Mouse (Mus musculus) embryonic facial prominence, embryonic 14.5 days (tissue): ENCODE measurements around the gene Lyl1. TPM values are rescaled to one million over a fixed set of nuclear protein-coding genes. Genes with fewer than 3 reads are reported as not detected.
"Not testable (repeated sequence)": the region's sequence is repeated elsewhere in the genome, so short reads cannot be mapped to it uniquely, and the experiment has no call there.

Source experiments
- ATAC-seq: fragments of 200-750 bp; cut with Nextera tagmentation; 2 replicates; pipeline ENCODE4 v1.8.0; 2017; ENCODE audit warnings: low read depth, moderate number of reproducible peaks, moderate TSS enrichment
- DNase-seq: peaks from one replicate; pipeline ENCODE4 v3.0.0-alpha.2; 2015; ENCODE audit warnings: low spot score
- H3K27ac ChIP-seq: fragments of 300-500 bp; sonication (generic); replicated peaks from 2 replicates; pipeline ENCODE4 v1.5.1; 2014; ENCODE audit warnings: low read depth, mild to moderate bottlenecking, low read length, moderate library complexity
- H3K27me3 ChIP-seq: fragments of 300-500 bp; sonication (generic); replicated peaks from 2 replicates; pipeline ENCODE4 v1.6.1; 2014; ENCODE audit warnings: low read length; ENCODE audit not compliant: control insufficient read depth, insufficient read depth
- H3K36me3 ChIP-seq: fragments of 300-500 bp; sonication (generic); 2 replicates; pipeline ENCODE4 v1.6.1; 2014; ENCODE audit warnings: low read length, mixed read lengths; ENCODE audit not compliant: control insufficient read depth, insufficient read depth
- H3K4me1 ChIP-seq: fragments of 300-500 bp; sonication (generic); 2 replicates; pipeline ENCODE4 v1.6.1; 2014; ENCODE audit warnings: antibody characterized with exemption, low read length; ENCODE audit not compliant: control insufficient read depth, insufficient read depth
- H3K4me2 ChIP-seq: fragments of 300-500 bp; sonication (generic); 2 replicates; pipeline ENCODE4 v1.6.1; 2014; ENCODE audit warnings: low read depth, mild to moderate bottlenecking, low read length, moderate library complexity, mixed read lengths
- H3K4me3 ChIP-seq: fragments of 300-500 bp; sonication (generic); 2 replicates; pipeline ENCODE4 v1.5.1; 2014; ENCODE audit warnings: low read depth, mild to moderate bottlenecking, low read length
- H3K9ac ChIP-seq: fragments of 300-500 bp; sonication (generic); 2 replicates; pipeline ENCODE4 v1.6.1; 2014; ENCODE audit warnings: low read depth, mild to moderate bottlenecking, low read length, moderate library complexity, mixed read lengths
- H3K9me3 ChIP-seq: fragments of 300-500 bp; sonication (generic); 2 replicates; pipeline ENCODE4 v1.6.1; 2016; ENCODE audit warnings: low read length; ENCODE audit not compliant: control insufficient read depth
- WGBS: fragments of 180-500 bp; shearing (Covaris S2); extraction: QIAGEN DNeasy Blood & Tissue Kit; methylation state at CpG from one replicate; pipeline ENCODE4 v1.1.7; 2014; 5-methylcytosine and 5-hydroxymethylcytosine counted together
- polyA plus RNA-seq: library from polyadenylated mRNA; unstranded; fragments of >200 nt; fragmentation: Nextera tagmentation; extraction: Ambion mirVana; gene quantifications from 2 replicates; pipeline ENCODE4 v1.2.1, GENCODE M21; 2014

Gene Lyl1
- polyA plus RNA-seq, 1 experiment from 2014 or later: 5.8 TPM

DNA sequence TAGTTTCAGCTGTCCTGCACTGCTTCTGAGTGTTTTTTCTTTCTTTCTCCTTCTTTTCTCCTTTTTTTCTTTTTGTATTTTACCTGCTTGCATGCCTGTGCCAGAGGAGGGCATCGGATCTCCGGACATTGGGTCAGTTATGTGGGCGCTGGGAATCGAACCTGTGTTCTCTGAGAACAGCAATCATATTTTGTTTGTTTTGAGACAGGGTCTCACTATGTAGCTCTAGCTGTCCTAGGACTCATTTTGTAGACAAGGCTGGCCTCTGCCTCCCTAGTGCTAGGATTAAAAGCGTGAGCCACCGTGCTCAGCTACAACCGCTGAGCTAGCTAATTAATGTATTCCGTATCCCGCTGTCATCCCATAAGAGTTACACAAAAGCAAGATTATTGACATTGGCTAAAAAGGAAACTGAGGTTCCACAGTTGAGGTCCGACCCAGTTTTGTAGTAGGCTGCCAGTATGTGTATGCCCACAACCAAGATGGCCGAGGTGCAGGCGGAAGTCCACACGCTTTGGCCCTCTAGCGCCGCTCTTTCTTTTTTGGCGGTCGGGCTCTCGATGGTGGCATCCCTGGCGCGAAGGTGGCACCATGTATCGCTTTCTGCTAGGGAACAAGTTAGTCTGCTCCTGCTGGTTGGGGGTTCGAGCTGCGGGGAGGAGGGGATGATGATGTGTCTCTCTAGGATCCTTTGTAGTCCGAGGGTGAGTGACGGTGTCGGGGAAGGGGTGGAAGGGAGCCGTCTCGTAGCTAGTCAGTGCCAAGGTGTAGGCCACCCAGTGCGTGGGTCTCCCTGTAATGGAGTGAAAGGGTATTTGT is 36.5 kb upstream of the Lyl1 start:
- under 1% methylated on average over 29 of the region's 29 CpGs for WGBS
- peak; percentile 31; the same call in 1 of the 2 replicates for ATAC-seq

DNA sequence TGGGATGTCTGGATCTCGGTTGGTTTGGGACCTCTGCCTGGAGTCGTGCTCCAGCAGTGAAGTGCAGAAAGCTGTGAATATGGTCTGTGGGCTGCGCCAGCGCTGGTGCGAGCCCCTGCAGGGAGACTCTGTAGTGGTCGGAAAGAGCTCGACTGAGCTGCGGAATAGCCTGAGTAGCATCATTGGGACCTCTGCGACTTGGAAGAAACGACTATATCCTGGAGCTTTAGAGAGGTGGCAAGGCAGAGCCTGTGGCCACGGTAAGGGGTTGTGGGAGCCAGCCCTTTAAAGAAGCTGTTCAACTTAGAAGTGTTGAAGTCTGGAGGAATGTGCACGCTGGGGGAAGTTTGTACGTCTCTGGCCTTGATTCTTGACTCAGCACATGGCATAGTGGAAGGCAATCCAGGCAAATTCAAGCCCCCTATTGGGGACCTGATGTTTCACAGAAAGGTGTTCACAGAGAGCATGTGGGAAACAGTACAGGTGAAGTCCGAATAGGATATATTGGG is 35.8 kb upstream of the Lyl1 start:
- peak; percentile 51 for DNase-seq

More for the DNA sequence above, 36.5 kb upstream of the Lyl1 start:
- peaks cover 24% of the 10 kb centered on the region for H3K4me1 ChIP-seq
- peak; percentile 91 for DNase-seq
- peak overlapping the region; percentile 84 for H3K4me3 ChIP-seq
- peak overlapping the region; percentile 96 for H3K27ac ChIP-seq
- H3K9ac ChIP-seq: peak overlapping the region; percentile 77
- peaks cover 10% of the 10 kb centered on the region; the same call in 1 of the 2 replicates for H3K36me3 ChIP-seq
- H3K4me2 ChIP-seq: peak overlapping the region; percentile 88
- no peaks in the 10 kb centered on the region for H3K27me3 ChIP-seq
- H3K9me3 ChIP-seq: no peaks in the 10 kb centered on the region

DNA sequence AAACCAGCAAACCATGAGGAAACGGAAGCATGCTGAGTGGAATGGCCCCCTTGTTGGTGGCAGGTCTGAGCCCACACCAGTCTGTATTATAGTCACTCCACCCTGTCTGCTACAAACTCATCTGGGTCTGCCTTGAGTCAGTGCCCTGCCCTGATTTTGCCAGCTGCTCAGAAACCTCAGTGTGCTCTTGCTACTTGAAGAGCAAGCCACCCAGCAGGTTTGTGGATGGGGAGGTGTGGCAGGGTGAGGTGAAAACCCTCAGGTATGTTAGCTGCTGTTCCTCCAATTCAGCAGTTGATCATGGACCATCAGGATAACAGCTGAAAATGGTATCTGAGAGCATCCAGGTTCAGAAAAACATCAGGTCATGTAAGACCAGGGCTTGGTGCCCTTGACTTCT is 33.2 kb upstream of the Lyl1 start:
- ATAC-seq (no peak), DNase-seq (no peak)
- 76% methylated on average over 1 of the region's 1 CpGs for WGBS
- no peak overlapping the region for H3K4me2 ChIP-seq
- no peak overlapping the region for H3K27ac ChIP-seq
- H3K27me3 ChIP-seq: no peaks in the 10 kb centered on the region
- no peaks in the 10 kb centered on the region for H3K9me3 ChIP-seq
- H3K4me3 ChIP-seq: no peak overlapping the region
- H3K4me1 ChIP-seq: peaks cover 8% of the 10 kb centered on the region
- no peak overlapping the region for H3K9ac ChIP-seq
- peaks cover 31% of the 10 kb centered on the region for H3K36me3 ChIP-seq

More for the DNA sequence above, 35.8 kb upstream of the Lyl1 start:
- Histone ChIP-seq H3K4me3 (peak overlapping the region; percentile 84), H3K4me1 (peaks cover 17% of the 10 kb centered on the region), H3K36me3 (peaks cover 16% of the 10 kb centered on the region; the same call in 1 of the 2 replicates), H3K9me3 (no peaks in the 10 kb centered on the region), H3K9ac (peak overlapping the region; percentile 77), H3K27me3 (no peaks in the 10 kb centered on the region), H3K4me2 (peak overlapping the region; percentile 88), H3K27ac (peak overlapping the region; percentile 96)
- 0 out of 2 replicates have a peak, but pooled peaks have one; percentile 0 for ATAC-seq
- 2% methylated on average over 14 of the region's 14 CpGs for WGBS

DNA sequence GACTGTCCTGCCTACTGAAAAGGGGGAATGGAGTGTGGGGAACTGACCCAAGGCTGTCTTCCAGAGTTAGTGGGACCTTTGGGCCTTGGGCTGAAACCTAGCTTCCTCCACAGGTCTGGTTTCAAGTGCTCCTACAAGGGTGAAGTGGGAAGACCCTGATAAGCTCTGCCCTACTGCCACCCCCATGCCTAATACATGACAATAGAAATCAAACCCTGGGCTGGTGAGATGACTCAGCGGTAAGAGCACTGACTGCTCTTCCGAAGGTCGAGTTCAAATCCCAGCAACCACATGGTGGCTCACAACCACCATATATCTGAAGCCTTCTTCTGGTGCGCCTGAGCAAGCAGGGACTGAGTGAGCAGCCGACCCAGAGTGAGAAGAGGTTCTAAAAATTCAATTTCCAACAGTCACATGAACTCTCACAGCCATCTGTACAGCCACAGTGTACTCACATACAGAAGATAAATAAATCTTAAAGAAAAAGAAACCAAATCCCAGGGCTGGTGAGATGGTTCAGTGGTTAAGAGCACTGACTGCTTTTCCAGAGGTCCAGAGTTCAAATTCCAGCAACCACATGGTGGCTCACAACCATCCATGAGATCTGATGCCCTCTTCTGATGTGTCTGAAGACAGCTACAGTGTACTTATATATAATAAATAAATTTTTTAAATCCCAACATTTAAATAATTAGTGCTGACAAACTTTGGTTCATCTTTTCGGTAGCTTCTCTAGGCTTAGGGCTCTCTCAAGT is 32.3 kb upstream of the Lyl1 start:
- Histone ChIP-seq H3K36me3 (peaks cover 39% of the 10 kb centered on the region), H3K4me3 (no peak overlapping the region), H3K27ac (no peak overlapping the region), H3K9ac (no peak overlapping the region), H3K4me2 (no peak overlapping the region), H3K27me3 (no peaks in the 10 kb centered on the region), H3K9me3 (no peaks in the 10 kb centered on the region), H3K4me1 (peaks cover 3% of the 10 kb centered on the region; the same call in 1 of the 2 replicates)
- ATAC-seq (no peak), DNase-seq (no peak)
- 85% methylated on average over 6 of the region's 6 CpGs for WGBS

DNA sequence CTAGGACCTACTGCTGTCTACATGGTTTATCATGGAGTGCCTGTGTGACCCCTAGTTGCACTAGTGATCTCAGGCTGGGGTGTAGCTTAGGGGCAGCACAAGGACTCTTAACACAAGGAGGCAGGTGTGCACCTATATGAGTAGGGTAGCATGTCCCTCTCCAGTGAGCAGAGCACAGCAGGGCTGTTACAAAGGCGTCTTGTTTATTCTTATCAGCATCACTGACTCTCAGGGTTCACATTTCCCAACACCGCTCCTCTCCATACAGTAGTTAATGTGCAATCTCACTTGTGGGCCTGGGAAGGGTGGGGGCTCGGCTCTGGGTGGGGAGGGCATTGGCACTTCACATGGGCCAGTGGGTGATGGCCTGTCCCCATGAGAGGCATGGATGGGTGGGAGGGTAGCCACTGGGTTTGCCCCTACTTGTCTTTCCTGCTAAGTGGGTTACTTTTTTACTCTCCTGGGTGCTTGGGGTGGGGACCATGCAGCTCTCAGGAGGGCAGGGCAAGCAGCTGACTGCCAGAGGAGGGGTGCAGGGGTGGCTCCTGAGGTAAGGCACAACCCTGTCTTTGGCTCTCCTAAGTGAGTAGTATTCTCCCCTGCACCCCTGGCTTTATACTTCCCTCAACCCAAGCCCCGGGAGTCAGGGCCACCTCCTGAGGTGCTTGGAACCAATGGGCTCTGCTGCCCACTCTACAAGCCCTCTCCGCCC is 30.8 kb upstream of the Lyl1 start:
- not testable (repeated sequence) for DNase-seq, H3K27me3 ChIP-seq, H3K4me3 ChIP-seq, H3K9ac ChIP-seq, H3K4me1 ChIP-seq, H3K4me2 ChIP-seq, H3K9me3 ChIP-seq, H3K27ac ChIP-seq, ATAC-seq
- peaks cover 54% of the 10 kb centered on the region for H3K36me3 ChIP-seq
- WGBS: 92% methylated on average over 5 of the region's 5 CpGs

DNA sequence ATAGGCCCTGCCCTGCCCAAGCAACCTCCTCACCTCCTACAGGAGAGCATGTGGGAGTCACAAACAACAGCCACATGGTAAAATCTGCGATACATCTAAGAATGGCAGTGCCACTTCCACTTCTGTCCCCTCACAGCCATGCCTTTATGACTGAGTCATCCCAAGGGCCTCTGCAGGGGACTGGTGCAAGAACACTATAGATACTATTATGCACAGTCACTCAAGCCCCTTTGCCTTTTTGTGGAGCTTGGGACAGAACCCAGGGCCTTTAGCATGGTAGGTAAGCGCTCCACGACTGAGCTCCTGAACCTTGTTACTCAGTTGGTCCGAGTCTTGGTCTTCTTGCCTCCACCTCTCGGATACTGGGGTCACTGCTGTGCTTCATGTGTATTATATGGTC is 24.0 kb upstream of the Lyl1 start:
- no peaks in the 10 kb centered on the region for H3K9me3 ChIP-seq
- 89% methylated on average over 5 of the region's 5 CpGs for WGBS
- DNase-seq: no peak
- no peak overlapping the region for H3K9ac ChIP-seq
- peaks cover 49% of the 10 kb centered on the region for H3K36me3 ChIP-seq
- H3K27me3 ChIP-seq: no peaks in the 10 kb centered on the region
- H3K27ac ChIP-seq: no peak overlapping the region
- no peak for ATAC-seq
- H3K4me2 ChIP-seq: no peak overlapping the region
- H3K4me1 ChIP-seq: 0 out of 2 replicates have a peak, but pooled peaks cover 4% of the 10 kb centered on the region
- no peak overlapping the region for H3K4me3 ChIP-seq

DNA sequence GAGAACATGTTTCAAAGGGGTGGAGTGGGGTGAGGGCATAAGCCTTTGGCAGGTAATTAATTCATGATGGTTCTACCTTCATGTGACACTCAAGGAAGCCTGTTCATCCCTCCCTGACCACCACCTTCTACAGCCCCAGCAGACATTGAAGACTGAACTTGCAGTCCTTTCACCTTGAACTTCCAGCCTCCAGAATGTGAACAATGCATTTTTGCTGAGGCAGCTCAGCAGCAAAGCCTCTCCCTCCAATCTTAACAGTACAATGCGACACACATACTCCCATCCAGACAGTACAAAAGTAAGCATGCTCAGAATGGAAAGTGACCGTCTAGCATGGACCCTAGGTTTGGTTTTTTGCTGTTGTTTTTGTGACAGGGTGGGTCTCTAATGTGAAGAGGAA is 19.8 kb upstream of the Lyl1 start:
- no peaks in the 10 kb centered on the region for H3K9me3 ChIP-seq
- no peak overlapping the region for H3K4me2 ChIP-seq
- H3K27me3 ChIP-seq: no peaks in the 10 kb centered on the region
- 85% methylated on average over 2 of the region's 2 CpGs for WGBS
- peaks cover 27% of the 10 kb centered on the region; the same call in 1 of the 2 replicates for H3K36me3 ChIP-seq
- no peak overlapping the region for H3K4me3 ChIP-seq
- H3K9ac ChIP-seq: no peak overlapping the region
- no peak for ATAC-seq
- no peak overlapping the region for H3K27ac ChIP-seq
- no peak for DNase-seq
- peaks cover 13% of the 10 kb centered on the region for H3K4me1 ChIP-seq

DNA sequence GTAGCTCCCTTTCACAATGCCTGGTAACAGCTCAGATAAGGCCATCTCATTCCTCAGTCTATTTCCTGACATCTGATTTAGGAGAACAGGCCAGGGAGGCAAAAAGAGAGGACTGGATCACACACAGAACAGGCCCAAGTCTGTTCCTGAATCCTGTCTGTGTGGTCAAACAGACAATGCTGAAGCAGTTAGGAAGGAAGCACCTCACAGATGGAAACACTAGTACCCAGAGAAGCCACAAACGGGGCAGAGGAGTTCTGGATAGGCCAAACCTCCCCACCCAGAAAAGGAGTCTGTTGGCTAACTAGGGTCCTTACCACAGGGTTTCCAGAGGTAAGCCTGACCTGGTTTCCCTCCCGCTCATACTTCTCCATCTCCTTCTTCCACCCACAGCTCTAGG is 19.0 kb upstream of the Lyl1 start:
- no peak for DNase-seq
- peaks cover 26% of the 10 kb centered on the region; the same call in 1 of the 2 replicates for H3K36me3 ChIP-seq
- no peak overlapping the region for H3K9ac ChIP-seq
- peaks cover 15% of the 10 kb centered on the region for H3K4me1 ChIP-seq
- no peak overlapping the region for H3K27ac ChIP-seq
- ATAC-seq: no peak
- no peaks in the 10 kb centered on the region for H3K27me3 ChIP-seq
- H3K4me2 ChIP-seq: no peak overlapping the region
- no peak overlapping the region for H3K4me3 ChIP-seq
- WGBS: 84% methylated on average over 2 of the region's 2 CpGs
- no peaks in the 10 kb centered on the region for H3K9me3 ChIP-seq
